Mouse (Mus musculus) limb, embryonic 14.5 days (tissue): ENCODE results near the gene St7l. TPM values are rescaled to one million over a fixed set of nuclear protein-coding genes. Genes with fewer than 3 reads are reported as not detected.

ENCODE experiments used
- ATAC-seq: fragments of 200-750 bp; cut with Nextera tagmentation; 2 replicates; pipeline ENCODE4 v1.8.0; 2017; ENCODE audit warnings: low read depth, moderate number of reproducible peaks, moderate TSS enrichment; ENCODE audit not compliant: low FRiP score
- DNase-seq: peaks from one replicate; pipeline ENCODE4 v3.0.0-alpha.2; 2015; ENCODE audit warnings: low spot score
- H3K27ac ChIP-seq: fragments of 300-500 bp; sonication (generic); replicated peaks from 2 replicates; pipeline ENCODE4 v1.5.1; 2014; ENCODE audit warnings: low read depth, mild to moderate bottlenecking, low read length, moderate library complexity, mixed read lengths
- H3K27me3 ChIP-seq: fragments of 300-500 bp; sonication (generic); 2 replicates; pipeline ENCODE4 v1.6.1; 2014; ENCODE audit warnings: low read length, mixed read lengths; ENCODE audit not compliant: control insufficient read depth, insufficient read depth
- H3K36me3 ChIP-seq: fragments of 300-500 bp; sonication (generic); 2 replicates; pipeline ENCODE4 v1.6.1; 2014; ENCODE audit warnings: mild to moderate bottlenecking, low read length, moderate library complexity, mixed read lengths; ENCODE audit not compliant: control insufficient read depth, insufficient read depth
- H3K4me1 ChIP-seq: fragments of 300-500 bp; sonication (generic); 2 replicates; pipeline ENCODE4 v1.6.1; 2014; ENCODE audit warnings: antibody characterized with exemption, low read length, mixed read lengths; ENCODE audit not compliant: control insufficient read depth, insufficient read depth
- H3K4me2 ChIP-seq: fragments of 300-500 bp; sonication (generic); replicated peaks from 2 replicates; pipeline ENCODE4 v1.6.1; 2014; ENCODE audit warnings: low read depth, mild to moderate bottlenecking, low read length, moderate library complexity; ENCODE audit not compliant: severe bottlenecking
- H3K4me3 ChIP-seq: fragments of 300-500 bp; sonication (generic); replicated peaks from 2 replicates; pipeline ENCODE4 v1.5.1; 2014; ENCODE audit warnings: low read length
- H3K9ac ChIP-seq: fragments of 300-500 bp; sonication (generic); 2 replicates; pipeline ENCODE4 v1.6.1; 2014; ENCODE audit warnings: mild to moderate bottlenecking, low read depth, low read length, moderate library complexity; ENCODE audit not compliant: severe bottlenecking
- H3K9me3 ChIP-seq: fragments of 300-500 bp; sonication (generic); 2 replicates; pipeline ENCODE4 v1.6.1; 2016; ENCODE audit warnings: low read length; ENCODE audit not compliant: control insufficient read depth
- POLR2A ChIP-seq: fragments of 200-500 bp; IDR thresholded peaks from 2 replicates; pipeline ENCODE4 v1.8.0; 2012; ENCODE audit warnings: inconsistent platforms, mild to moderate bottlenecking, moderate library complexity, borderline replicate concordance; ENCODE audit not compliant: insufficient read depth, insufficient read length; ENCODE audit errors: extremely low read depth
- WGBS: fragments of 180-500 bp; shearing (Covaris S2); extraction: QIAGEN DNeasy Blood & Tissue Kit; methylation state at CpG from one replicate; pipeline ENCODE4 v1.1.7; 2014; 5-methylcytosine and 5-hydroxymethylcytosine counted together
- polyA plus RNA-seq, 2 experiments: library from polyadenylated mRNA; depleted of rRNA in 1 of 2; stranded (reverse) in 1 of 2; unstranded in 1 of 2; fragments of >200 nt; fragmentation: Nextera tagmentation in 1 of 2; extraction: Ambion mirVana in 1 of 2; gene quantifications; 2 replicates each; pipeline versions ENCODE4 v1.2.1 to v1.2.3; 2012 to 2014

Gene St7l
- polyA plus RNA-seq, 2 experiments: 18.4 to 40.4 TPM

- WGBS: under 1% methylated on average over 28 of the region's 40 CpGs
- peak within 1 kb of the TSS; percentile 86 for H3K4me3 ChIP-seq
- H3K4me2 ChIP-seq: peak within 1 kb of the TSS; percentile 57
- 0 out of 2 replicates have a peak, but pooled peaks have one; percentile 11 for TF ChIP-seq POLR2A
- H3K9me3 ChIP-seq: no peaks in the 10 kb centered on the region
- peaks cover 18% of the 10 kb centered on the region; the same call in 1 of the 2 replicates for H3K36me3 ChIP-seq
- peak within 1 kb of the TSS; percentile 94 for H3K27ac ChIP-seq
- ATAC-seq (peak; percentile 79), DNase-seq (peak; percentile 81)
- H3K4me1 ChIP-seq: peaks cover 20% of the 10 kb centered on the region
- H3K9ac ChIP-seq: peak within 1 kb of the TSS; percentile 96
- no peaks in the 10 kb centered on the region for H3K27me3 ChIP-seq
Observed at GRCm38 (mm10) chr3:104817991-104818748, 45.6 kb upstream of the St7l start, which contains the start of gene Mov10. Gene Mov10, minus strand, starts transcription at chr3:104818563.

DNA sequence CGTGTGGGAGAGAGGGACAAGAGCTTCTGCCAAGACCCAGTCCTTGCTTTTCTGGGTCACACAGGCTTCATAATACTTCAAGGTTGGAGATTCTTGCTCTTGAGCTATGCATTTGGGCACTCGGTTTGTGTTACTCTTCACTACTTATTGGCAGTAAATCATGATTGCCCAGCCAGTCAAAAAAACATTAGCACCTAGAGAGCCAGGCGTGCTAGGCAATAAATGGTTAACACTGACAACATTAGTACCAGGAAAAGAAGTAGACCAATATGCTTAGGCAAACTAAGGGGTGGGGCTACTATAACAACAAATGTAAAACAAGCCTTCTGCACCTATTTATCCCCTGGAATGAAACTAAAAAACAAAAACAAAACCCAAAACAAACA, 45.1 kb upstream of the St7l start:
- peaks cover 14% of the 10 kb centered on the region; the same call in 1 of the 2 replicates for H3K36me3 ChIP-seq
- WGBS: 0% methylated on average over 3 of the region's 3 CpGs
- H3K27ac ChIP-seq: peak overlapping the region; percentile 94
- H3K27me3 ChIP-seq: no peaks in the 10 kb centered on the region
- peak overlapping the region; percentile 86 for H3K4me3 ChIP-seq
- DNase-seq (no peak), ATAC-seq (no peak)
- peak overlapping the region; percentile 57 for H3K4me2 ChIP-seq
- H3K9me3 ChIP-seq: no peaks in the 10 kb centered on the region
- no peak for TF ChIP-seq POLR2A
- no peak overlapping the region for H3K9ac ChIP-seq
- H3K4me1 ChIP-seq: peaks cover 20% of the 10 kb centered on the region

DNA sequence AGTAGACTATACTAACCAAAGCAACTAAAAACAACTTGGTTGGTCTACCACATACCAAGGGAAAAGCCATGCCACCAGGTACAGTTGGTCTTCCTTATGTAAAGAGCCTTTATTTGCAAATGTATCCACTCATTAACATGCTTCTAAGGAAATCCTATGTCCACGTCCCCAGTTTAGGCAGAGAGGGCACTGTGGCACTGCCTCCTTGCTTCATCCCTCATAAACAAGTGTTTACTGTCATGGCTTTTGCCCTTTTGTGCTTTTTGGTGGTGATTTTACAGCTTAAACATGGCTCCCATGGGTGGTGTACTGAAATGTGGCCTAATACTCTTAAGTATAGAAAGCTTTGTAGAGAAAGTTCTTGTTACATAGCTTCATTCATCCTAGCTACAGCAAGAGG, 43.4 kb upstream of the St7l start:
- DNase-seq: no peak
- Histone ChIP-seq H3K27me3 (no peaks in the 10 kb centered on the region), H3K9ac (no peak overlapping the region), H3K4me3 (no peak overlapping the region), H3K4me1 (peaks cover 20% of the 10 kb centered on the region), H3K27ac (no peak overlapping the region), H3K9me3 (no peaks in the 10 kb centered on the region), H3K36me3 (peaks cover 16% of the 10 kb centered on the region), H3K4me2 (no peak overlapping the region)
- TF ChIP-seq POLR2A: no peak
- whole genome bisulfite sequencing: 54% methylated on average over 1 of the region's 1 CpGs
- no peak for ATAC-seq

- Histone ChIP-seq H3K27me3 (no peaks in the 10 kb centered on the region), H3K36me3 (peaks cover 34% of the 10 kb centered on the region), H3K4me2 (no peak overlapping the region), H3K27ac (no peak overlapping the region), H3K4me3 (no peak overlapping the region), H3K4me1 (0 out of 2 replicates have a peak, but pooled peaks cover 6% of the 10 kb centered on the region), H3K9me3 (no peaks in the 10 kb centered on the region), H3K9ac (no peak overlapping the region)
- TF ChIP-seq POLR2A: no peak
- WGBS: 81% methylated on average over 3 of the region's 3 CpGs
- ATAC-seq: no peak
- no peak for DNase-seq
Observed at GRCm38 (mm10) chr3:104822413-104822812, 41.4 kb upstream of the St7l start.

DNA sequence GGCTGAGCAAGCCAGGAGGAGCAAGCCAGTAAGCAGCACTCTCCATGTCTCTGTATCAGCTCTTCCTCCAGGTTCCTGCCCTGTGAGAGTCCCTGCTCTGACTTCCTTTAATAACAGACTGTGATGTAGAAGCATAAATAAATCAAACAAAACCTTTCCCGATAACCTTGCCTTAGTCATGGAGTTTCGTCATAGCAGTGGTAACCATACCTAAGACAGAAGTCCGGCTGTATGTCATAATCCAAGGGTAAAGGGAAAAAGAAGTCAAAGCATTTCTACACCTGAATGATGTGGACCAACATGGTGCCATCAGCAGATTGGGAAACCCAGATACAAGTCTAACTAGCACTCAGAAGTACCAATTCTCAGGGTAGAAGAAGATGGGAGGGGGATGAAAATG, 28.0 kb upstream of the St7l start:
- ATAC-seq (no peak), DNase-seq (no peak)
- Histone ChIP-seq H3K9me3 (no peaks in the 10 kb centered on the region), H3K36me3 (peaks cover 66% of the 10 kb centered on the region), H3K9ac (no peak overlapping the region), H3K27ac (no peak overlapping the region), H3K4me2 (no peak overlapping the region), H3K4me1 (no peaks in the 10 kb centered on the region), H3K27me3 (no peaks in the 10 kb centered on the region), H3K4me3 (no peak overlapping the region)
- TF ChIP-seq POLR2A: no peak
- WGBS: 97% methylated on average over 3 of the region's 3 CpGs
